Mouse (Mus musculus) neural tube, embryonic 12.5 days (tissue): ENCODE results near the gene Tshz2. TPM values are rescaled to one million over a fixed set of nuclear protein-coding genes. Genes with fewer than 3 reads are reported as not detected.
A peak's percentile ranks its signal among the peaks of the same experiment; 100 is the strongest.

ENCODE experiments used
- ATAC-seq: fragments of 200-750 bp; cut with Nextera tagmentation; 2 replicates; pipeline ENCODE4 v1.8.0; 2017; ENCODE audit warnings: low read depth, mild to moderate bottlenecking, moderate TSS enrichment, moderate library complexity; ENCODE audit not compliant: low FRiP score
- H3K27ac ChIP-seq: fragments of 300-500 bp; sonication (generic); 2 replicates; pipeline ENCODE4 v1.5.1; 2016
- H3K27me3 ChIP-seq: fragments of 300-500 bp; sonication (generic); replicated peaks from 2 replicates; pipeline ENCODE4 v1.6.1; 2016; ENCODE audit warnings: mild to moderate bottlenecking
- H3K36me3 ChIP-seq: fragments of 300-500 bp; sonication (generic); 2 replicates; pipeline ENCODE4 v1.6.1; 2016; ENCODE audit warnings: mild to moderate bottlenecking
- H3K4me1 ChIP-seq: fragments of 300-500 bp; sonication (generic); 2 replicates; pipeline ENCODE4 v1.6.1; 2016
- H3K4me2 ChIP-seq: fragments of 300-500 bp; sonication (generic); replicated peaks from 2 replicates; pipeline ENCODE4 v1.6.1; 2016; ENCODE audit warnings: mild to moderate bottlenecking
- H3K4me3 ChIP-seq: fragments of 300-500 bp; sonication (generic); 2 replicates; pipeline ENCODE4 v1.5.1; 2016
- H3K9ac ChIP-seq: fragments of 300-500 bp; sonication (generic); 2 replicates; pipeline ENCODE4 v1.6.1; 2016; ENCODE audit warnings: mild to moderate bottlenecking
- H3K9me3 ChIP-seq: fragments of 300-500 bp; sonication (generic); 2 replicates; pipeline ENCODE4 v1.6.1; 2016; ENCODE audit warnings: mild to moderate bottlenecking
- WGBS: fragments of 180-500 bp; shearing (Covaris S2); methylation state at CpG from one replicate; pipeline ENCODE4 v1.1.7; 2016; 5-methylcytosine and 5-hydroxymethylcytosine counted together
- polyA plus RNA-seq: library from polyadenylated mRNA; unstranded; fragments of >200 nt; fragmentation: Nextera tagmentation; extraction: Ambion mirVana; gene quantifications from 2 replicates; pipeline ENCODE4 v1.2.1, GENCODE M21; 2016

Tshz2 gene
- polyA plus RNA-seq, 1 experiment from 2014 or later: 30.7 TPM

DNA sequence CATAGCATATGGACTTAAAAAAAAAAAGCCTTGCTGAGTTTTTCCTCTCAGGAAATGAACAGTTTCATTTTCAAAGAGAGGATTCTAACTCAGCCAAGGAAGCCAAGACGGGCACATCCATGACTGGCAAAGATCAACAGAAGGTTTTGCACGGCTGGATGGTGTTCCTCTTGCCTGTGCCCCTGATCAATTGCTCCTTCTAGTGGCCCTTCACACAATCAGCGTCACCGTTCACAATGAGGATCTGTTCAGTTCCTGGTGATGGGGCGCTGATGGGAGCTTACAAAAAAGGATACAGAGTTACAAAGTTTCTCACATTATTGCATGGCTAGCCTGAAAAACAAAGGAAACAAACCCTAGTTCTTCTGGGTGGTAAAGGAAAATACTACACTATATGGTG is 52.4 kb downstream of the Tshz2 start:
- Histone ChIP-seq H3K9me3 (no peaks in the 10 kb centered on the region), H3K36me3 (no peaks in the 10 kb centered on the region), H3K4me1 (peaks cover 32% of the 10 kb centered on the region), H3K27ac (no peak overlapping the region), H3K27me3 (no peaks in the 10 kb centered on the region), H3K4me2 (no peak overlapping the region), H3K9ac (no peak overlapping the region), H3K4me3 (no peak overlapping the region)
- ATAC-seq: no peak
- WGBS: 51% methylated on average over 5 of the region's 5 CpGs

DNA sequence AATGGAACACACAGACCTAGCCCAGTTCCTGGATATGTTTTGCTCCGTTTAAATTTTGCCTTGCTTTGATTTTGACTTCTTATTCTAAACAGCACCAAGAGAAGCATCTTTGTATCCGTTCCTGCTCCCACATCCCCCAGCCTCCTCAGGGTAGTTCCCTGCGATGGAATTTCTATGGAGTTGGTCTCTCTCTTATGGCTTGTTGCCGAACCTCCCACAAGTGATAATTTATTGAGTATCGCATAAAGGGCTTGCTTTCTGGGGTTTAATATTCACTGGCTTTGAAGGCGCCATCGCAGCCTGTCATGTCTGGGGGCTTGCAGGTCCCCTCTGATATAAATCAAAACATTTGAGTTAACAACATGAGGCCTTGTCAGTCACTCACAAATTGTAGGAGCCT is 52.9 kb downstream of the Tshz2 start:
- Histone ChIP-seq H3K9ac (no peak overlapping the region), H3K4me1 (peaks cover 32% of the 10 kb centered on the region), H3K9me3 (no peaks in the 10 kb centered on the region), H3K27ac (no peak overlapping the region), H3K4me3 (no peak overlapping the region), H3K27me3 (no peaks in the 10 kb centered on the region), H3K36me3 (no peaks in the 10 kb centered on the region), H3K4me2 (no peak overlapping the region)
- 59% methylated on average over 7 of the region's 7 CpGs for WGBS
- no peak for ATAC-seq

- WGBS: 64% methylated on average over 12 of the region's 12 CpGs
- H3K27me3 ChIP-seq: no peaks in the 10 kb centered on the region
- H3K9me3 ChIP-seq: no peaks in the 10 kb centered on the region
- no peak for ATAC-seq
- H3K9ac ChIP-seq: no peak overlapping the region
- H3K4me2 ChIP-seq: no peak overlapping the region
- no peak overlapping the region; the same call in 1 of the 2 replicates for H3K27ac ChIP-seq
- no peak overlapping the region for H3K4me3 ChIP-seq
- no peaks in the 10 kb centered on the region for H3K36me3 ChIP-seq
- peaks cover 32% of the 10 kb centered on the region for H3K4me1 ChIP-seq
Observed at GRCm38 (mm10) chr2:169686697-169687430, 54.1 kb downstream of the Tshz2 start.

- no peak overlapping the region for H3K9ac ChIP-seq
- no peak for ATAC-seq
Observed at GRCm38 (mm10) chr2:169690054-169690453, 57.2 kb downstream of the Tshz2 start.

GRCm38 (mm10) chr2:169694494-169694893 is 61.7 kb downstream of the Tshz2 start:
- no peak overlapping the region for H3K9ac ChIP-seq
- H3K4me2 ChIP-seq: no peak overlapping the region
- ATAC-seq: no peak
- no peak overlapping the region for H3K4me3 ChIP-seq
- 91% methylated on average over 9 of the region's 9 CpGs for WGBS
- peaks cover 4% of the 10 kb centered on the region for H3K4me1 ChIP-seq
- no peak overlapping the region for H3K27ac ChIP-seq
- H3K36me3 ChIP-seq: no peaks in the 10 kb centered on the region
- no peaks in the 10 kb centered on the region for H3K27me3 ChIP-seq
- no peaks in the 10 kb centered on the region for H3K9me3 ChIP-seq

More at GRCm38 (mm10) chr2:169690054-169690453, 57.2 kb downstream of the Tshz2 start:
- no peak overlapping the region for H3K4me2 ChIP-seq
- H3K27ac ChIP-seq: no peak overlapping the region
- no peak overlapping the region for H3K4me3 ChIP-seq
- H3K27me3 ChIP-seq: no peaks in the 10 kb centered on the region
- 84% methylated on average over 2 of the region's 2 CpGs for WGBS
- peaks cover 29% of the 10 kb centered on the region for H3K4me1 ChIP-seq
- H3K36me3 ChIP-seq: no peaks in the 10 kb centered on the region
- H3K9me3 ChIP-seq: no peaks in the 10 kb centered on the region

DNA sequence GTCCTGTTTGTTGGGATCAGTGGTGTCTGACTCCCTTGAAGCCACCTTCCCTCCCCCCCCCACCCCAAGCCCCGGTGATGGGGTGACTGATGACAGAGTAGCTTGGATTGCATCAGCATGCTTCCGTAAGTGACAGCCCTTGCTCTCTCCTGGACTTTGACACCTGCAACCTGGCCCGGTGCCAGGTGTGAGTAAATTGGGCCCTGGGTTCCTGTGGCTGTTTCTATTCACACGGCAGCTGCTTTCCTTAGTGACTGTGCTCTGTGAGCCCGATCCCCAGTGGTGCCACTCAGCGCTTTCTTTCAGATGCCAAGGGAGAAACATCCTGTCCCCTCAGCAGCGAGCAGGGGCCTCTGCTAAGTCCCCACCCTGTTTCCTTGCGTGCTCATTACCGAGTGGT is 62.2 kb downstream of the Tshz2 start:
- ATAC-seq: no peak
- Histone ChIP-seq H3K27me3 (no peaks in the 10 kb centered on the region), H3K9ac (no peak overlapping the region), H3K4me2 (no peak overlapping the region), H3K4me3 (no peak overlapping the region), H3K27ac (no peak overlapping the region), H3K36me3 (no peaks in the 10 kb centered on the region), H3K4me1 (peaks cover 1% of the 10 kb centered on the region; the same call in 1 of the 2 replicates), H3K9me3 (no peaks in the 10 kb centered on the region)
- 75% methylated on average over 9 of the region's 9 CpGs for WGBS

GRCm38 (mm10) chr2:169699141-169699540 is 66.3 kb downstream of the Tshz2 start:
- 91% methylated on average over 5 of the region's 5 CpGs for WGBS
- ATAC-seq: no peak
- Histone ChIP-seq H3K9me3 (no peaks in the 10 kb centered on the region), H3K4me3 (no peak overlapping the region), H3K4me2 (no peak overlapping the region), H3K36me3 (0 out of 2 replicates have a peak, but pooled peaks cover 2% of the 10 kb centered on the region), H3K4me1 (no peaks in the 10 kb centered on the region; the same call in 1 of the 2 replicates), H3K27ac (no peak overlapping the region), H3K27me3 (no peaks in the 10 kb centered on the region), H3K9ac (no peak overlapping the region)

DNA sequence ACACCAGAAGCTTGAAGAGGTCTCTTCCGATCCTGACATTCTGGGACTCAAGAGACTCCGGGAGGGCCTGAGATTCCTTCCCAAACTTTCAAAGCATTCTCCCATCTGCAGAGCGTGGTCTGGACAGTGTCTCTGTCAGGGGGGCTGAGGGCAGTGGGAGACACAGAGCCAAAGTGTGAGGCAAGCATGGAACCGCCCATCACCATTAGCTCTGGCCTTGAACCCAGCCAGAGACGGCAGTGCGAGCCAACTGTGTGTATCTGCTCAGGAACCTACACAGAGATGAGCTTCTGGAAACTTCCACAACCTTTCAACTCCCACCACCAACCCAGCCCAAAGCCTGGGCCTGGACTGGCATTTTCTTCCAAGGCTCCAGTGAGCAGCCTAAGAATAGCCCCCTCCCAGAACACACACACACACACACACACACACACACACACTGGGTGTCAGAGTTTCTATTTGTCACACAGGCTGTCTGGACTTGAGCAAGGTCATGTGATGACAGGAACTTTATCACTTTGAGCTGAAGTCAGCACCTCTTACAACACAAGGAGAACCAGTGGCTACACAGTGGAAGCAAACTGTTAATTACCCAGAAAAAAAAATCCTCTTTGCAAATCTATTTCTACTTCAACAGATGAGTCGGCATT is 67.2 kb downstream of the Tshz2 start:
- H3K36me3 ChIP-seq: 0 out of 2 replicates have a peak, but pooled peaks cover 3% of the 10 kb centered on the region
- H3K4me3 ChIP-seq: no peak overlapping the region
- no peaks in the 10 kb centered on the region; the same call in 1 of the 2 replicates for H3K4me1 ChIP-seq
- ATAC-seq: no peak
- no peak overlapping the region for H3K9ac ChIP-seq
- H3K4me2 ChIP-seq: no peak overlapping the region
- no peaks in the 10 kb centered on the region for H3K9me3 ChIP-seq
- H3K27me3 ChIP-seq: no peaks in the 10 kb centered on the region
- 85% methylated on average over 7 of the region's 7 CpGs for WGBS
- H3K27ac ChIP-seq: no peak overlapping the region

DNA sequence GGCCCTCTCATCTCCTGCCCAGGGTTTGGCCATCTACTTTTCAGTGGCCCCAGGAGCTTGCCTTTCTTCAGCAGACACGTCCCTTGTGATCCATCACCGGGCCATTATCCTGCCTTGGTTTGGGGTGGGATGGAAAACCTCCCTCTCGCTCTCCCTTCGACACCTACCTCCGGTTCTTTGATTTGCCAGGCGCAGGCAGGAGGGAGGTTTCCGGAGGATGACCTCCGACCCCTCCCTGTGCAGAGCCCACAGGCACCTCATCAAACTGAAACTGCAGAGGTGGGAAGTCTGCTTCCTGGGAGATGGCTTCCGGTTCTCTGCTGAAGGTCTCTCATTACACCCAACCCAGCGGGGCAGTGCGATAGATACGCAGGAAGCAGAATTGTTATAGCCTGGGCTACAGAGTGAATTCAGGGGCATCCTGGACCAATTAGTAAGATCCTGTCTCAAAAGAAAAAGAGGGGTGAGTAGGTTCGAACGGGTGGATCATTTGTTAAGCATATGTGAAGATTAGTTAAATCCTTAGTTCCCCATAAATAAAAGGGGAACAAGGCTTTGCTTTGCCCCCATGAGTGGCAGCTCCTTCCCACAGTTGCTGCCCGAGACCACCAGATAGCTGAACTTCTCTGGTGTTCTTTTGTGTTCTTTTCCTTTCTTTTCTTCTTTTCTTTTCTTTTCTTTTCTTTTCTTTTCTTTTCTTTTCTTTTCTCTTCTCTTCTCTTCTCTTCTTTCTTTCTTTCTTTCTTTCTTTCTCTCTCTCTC is 70.1 kb downstream of the Tshz2 start:
- Histone ChIP-seq H3K36me3 (0 out of 2 replicates have a peak, but pooled peaks cover 3% of the 10 kb centered on the region), H3K27me3 (no peaks in the 10 kb centered on the region), H3K9ac (no peak overlapping the region), H3K4me3 (no peak overlapping the region), H3K4me2 (no peak overlapping the region), H3K4me1 (no peaks in the 10 kb centered on the region; the same call in 1 of the 2 replicates), H3K9me3 (no peaks in the 10 kb centered on the region), H3K27ac (no peak overlapping the region)
- no peak for ATAC-seq
- 51% methylated on average over 15 of the region's 15 CpGs for WGBS

GRCm38 (mm10) chr2:169721793-169722326 is 89.0 kb downstream of the Tshz2 start:
- Histone ChIP-seq H3K27me3 (no peaks in the 10 kb centered on the region), H3K36me3 (no peaks in the 10 kb centered on the region), H3K4me1 (peaks cover 28% of the 10 kb centered on the region), H3K9me3 (no peaks in the 10 kb centered on the region), H3K9ac (0 out of 2 replicates have a peak overlapping the region, but pooled peaks have one; percentile 9), H3K27ac (no peak overlapping the region), H3K4me2 (no peak overlapping the region), H3K4me3 (no peak overlapping the region)
- WGBS: 55% methylated on average over 18 of the region's 18 CpGs
- peak; percentile 21; the same call in 1 of the 2 replicates for ATAC-seq

GRCm38 (mm10) chr2:169722341-169722740 is 89.5 kb downstream of the Tshz2 start:
- no peak overlapping the region for H3K4me3 ChIP-seq
- H3K9ac ChIP-seq: no peak overlapping the region
- no peaks in the 10 kb centered on the region for H3K36me3 ChIP-seq
- WGBS: 76% methylated on average over 6 of the region's 6 CpGs
- no peaks in the 10 kb centered on the region for H3K27me3 ChIP-seq
- H3K4me1 ChIP-seq: peaks cover 28% of the 10 kb centered on the region
- no peak for ATAC-seq
- no peaks in the 10 kb centered on the region for H3K9me3 ChIP-seq
- H3K4me2 ChIP-seq: no peak overlapping the region
- H3K27ac ChIP-seq: no peak overlapping the region
